Mouse (Mus musculus) megakaryocyte, embryonic 14.5 days (primary cell): ENCODE data around the gene Hmga1.

Experiments used
- FLI1 ChIP-seq: IDR thresholded peaks from 2 replicates; pipeline ENCODE4 v1.6.1; 2012; ENCODE audit warnings: low read length, inconsistent platforms, mixed read lengths
- GATA1 ChIP-seq: IDR thresholded peaks from 3 replicates; pipeline ENCODE4 v1.6.1; 2012; ENCODE audit warnings: mixed read lengths, low read length, inconsistent platforms, borderline replicate concordance

DNA sequence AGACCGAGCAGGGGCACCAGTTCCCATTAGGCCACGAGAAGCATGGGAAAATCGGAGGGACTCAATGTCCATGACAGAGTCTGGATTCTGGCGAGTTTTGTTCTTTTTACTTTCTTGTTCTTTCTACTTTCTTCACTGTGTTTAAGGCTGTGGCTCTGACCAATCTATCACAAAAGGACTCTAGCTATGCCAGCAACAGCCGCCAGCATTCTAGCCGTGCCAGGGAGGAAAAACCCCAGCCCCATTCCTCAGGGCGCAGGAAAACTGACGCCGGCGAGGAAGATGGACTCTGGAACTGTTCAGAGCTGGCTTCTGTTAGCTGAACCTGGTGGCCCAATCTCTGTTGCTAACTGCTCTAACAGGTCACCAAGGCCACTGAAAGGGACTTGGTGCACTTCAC, 22.2 kb downstream of the Hmga1 start:
- TF ChIP-seq FLI1 (no peak), GATA1 (no peak)
